Mouse (Mus musculus): ENCODE measurements around the gene Gsk3b.
A peak's percentile ranks its signal among the peaks of the same experiment; 100 is the strongest.
"Not testable (repeated sequence)": the region's sequence is repeated elsewhere in the genome, so short reads cannot be mapped to it uniquely, and the experiment has no call there.

The Gsk3b gene

GRCm38 (mm10) chr16:38105453-38105852, 16.7 kb downstream of the Gsk3b start:
- no peak for DNase-seq

DNA sequence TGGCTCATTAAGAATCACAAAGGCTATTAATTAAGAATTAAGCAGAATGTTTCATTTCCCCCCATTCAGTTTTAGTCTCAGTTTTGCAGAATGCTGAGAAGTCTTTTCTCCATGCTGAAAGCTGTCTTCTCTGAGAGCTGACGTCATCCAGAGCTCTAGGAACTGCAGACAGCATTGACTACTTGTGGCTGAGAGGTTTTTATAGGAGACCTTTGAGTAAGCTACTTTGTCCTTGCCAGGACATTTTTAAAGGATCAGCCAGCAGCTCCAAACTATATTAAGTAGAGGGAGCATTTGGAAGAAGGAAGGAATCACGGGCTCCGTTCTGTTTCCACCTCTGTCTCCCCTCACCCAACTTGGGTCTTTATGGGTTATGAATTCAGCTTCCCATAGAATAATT, 17.7 kb downstream of the Gsk3b start:
- DNase-seq = no peak

- no peak for DNase-seq
These were observed 21.2 kb downstream of the Gsk3b start for GRCm38 (mm10) chr16:38110001-38110400.

GRCm38 (mm10) chr16:38110575-38110974, 21.8 kb downstream of the Gsk3b start:
- no peak for DNase-seq

DNA sequence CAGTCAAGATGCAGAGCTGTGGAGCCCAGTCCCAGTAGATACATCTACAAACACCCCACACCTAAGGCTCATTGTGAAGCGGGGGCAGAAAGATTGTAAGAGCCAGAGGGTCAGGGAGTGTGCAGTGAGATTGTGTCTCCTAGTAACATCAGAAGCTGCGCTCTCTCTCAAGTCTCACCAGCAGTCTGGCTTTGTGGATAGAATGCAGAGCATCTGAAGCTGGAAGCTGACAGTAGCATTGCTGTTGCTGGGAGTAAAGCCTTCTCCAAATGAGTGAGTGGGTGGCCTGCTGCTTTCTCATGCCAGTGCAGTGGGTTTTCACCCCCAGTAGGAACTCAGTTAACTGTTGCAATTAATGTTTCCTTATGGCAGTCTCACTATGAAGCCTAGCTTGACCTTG, 25.3 kb downstream of the Gsk3b start:
- no peak for DNase-seq

- not testable (repeated sequence) for DNase-seq
These were observed 29.1 kb downstream of the Gsk3b start for GRCm38 (mm10) chr16:38117909-38118308.

GRCm38 (mm10) chr16:38118723-38119122, 29.9 kb downstream of the Gsk3b start:
- DNase-seq = no peak

DNA sequence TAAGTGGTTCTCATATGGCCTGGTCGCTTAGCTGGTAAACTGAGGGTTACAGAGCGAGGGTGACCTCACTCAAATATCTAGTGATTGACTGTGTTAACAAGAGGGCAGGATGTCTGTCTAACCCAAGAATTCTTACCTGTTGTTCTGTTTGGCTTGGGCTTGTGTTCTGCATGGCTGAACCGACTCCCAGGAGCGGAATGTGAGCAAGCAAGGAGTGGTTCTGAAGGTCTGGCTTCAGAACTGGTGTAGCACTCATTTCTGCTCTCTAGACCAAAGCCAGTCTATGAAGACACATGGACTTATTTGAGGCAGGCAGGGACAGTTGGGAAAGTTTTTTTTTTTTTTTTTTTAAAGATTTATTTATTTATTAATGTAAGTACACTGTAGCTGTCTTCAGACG, 30.5 kb downstream of the Gsk3b start:
- DNase-seq = no peak

DNA sequence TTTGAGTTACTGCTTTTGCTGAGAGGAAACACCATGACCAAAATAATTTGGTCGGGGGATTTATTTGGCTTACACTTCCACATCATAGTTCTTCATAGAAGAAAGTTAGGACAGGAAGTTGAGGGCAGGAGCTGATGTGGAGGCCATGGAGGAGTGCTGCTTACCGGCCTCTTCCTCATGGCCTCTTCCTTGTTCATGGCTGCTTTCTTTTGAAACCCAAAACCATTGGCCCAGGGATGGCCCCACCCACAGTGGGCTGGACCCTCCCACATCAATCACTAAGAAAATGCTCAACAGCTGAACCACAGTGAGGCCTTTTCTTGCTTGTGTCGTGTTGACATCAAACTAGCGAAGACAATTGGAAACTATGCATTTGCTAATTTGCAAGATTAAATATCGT, 40.4 kb downstream of the Gsk3b start:
- DNase-seq = no peak

GRCm38 (mm10) chr16:38131041-38131440, 42.2 kb downstream of the Gsk3b start:
- DNase-seq = no peak

DNA sequence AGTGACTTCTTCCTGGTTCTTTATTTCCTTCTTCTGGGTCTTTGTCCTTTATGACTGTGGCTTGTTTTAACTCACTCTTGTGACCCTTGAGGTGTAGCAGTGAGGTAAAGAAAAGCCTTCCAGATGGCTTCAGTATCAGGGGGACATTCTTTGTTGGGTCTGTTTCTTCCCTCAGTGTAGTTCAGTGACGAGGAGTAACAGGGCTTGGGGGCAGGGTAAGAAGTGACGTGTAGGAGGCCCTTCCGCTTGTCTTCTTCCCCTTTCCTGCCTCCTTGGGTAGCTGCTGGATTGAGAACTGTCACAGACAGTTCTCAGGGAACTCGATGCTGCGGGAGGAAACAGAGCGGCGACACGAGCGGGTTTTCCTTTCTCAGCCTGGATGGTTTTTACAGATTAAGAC, 43.0 kb downstream of the Gsk3b start:
- DNase-seq = peak; percentile 23 to 46

DNA sequence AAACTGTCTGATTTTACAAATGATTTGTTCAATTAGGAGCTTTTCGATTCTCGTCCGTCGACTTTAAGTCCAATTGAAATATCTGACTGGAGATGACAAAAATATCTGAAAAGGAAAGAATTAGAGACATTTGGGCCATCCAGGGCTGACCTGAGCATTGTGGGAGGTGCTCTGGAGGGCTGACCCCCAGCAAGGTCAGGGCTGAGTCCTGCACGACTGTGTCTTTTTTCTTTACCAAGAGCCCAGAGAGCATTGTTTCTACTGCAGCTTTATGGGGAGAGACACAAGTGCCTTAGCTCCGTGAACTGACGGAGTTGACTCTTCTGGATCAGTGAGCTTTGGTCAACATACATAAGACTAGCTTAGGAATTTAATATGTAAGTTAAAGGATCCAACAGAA, 43.4 kb downstream of the Gsk3b start:
- no peak for DNase-seq

DNA sequence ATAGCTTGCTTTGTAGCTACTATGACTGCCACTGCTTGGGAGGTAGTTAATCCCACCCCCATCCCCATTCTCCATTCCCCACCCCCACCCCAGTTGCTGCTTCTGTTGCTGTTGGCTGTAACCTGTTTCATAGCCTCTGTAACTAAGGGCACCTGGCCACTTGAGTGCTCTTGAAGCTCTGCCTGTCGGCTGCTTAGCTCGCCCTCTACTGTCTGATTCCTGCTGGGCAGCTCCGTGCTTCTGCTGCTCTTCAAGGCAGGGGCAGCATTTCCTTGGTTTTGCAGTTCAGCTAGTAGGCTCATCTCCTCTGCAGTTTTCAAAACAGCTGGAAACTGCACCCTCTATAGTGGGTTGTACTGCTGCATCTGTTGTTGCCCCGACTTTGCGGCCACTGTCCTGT, 48.5 kb downstream of the Gsk3b start:
- peak; percentile 31 to 36 for DNase-seq

GRCm38 (mm10) chr16:38144898-38145297, 56.1 kb downstream of the Gsk3b start:
- no peak for DNase-seq

- no peak for DNase-seq
These were observed 61.8 kb downstream of the Gsk3b start for GRCm38 (mm10) chr16:38150555-38150954.

DNA sequence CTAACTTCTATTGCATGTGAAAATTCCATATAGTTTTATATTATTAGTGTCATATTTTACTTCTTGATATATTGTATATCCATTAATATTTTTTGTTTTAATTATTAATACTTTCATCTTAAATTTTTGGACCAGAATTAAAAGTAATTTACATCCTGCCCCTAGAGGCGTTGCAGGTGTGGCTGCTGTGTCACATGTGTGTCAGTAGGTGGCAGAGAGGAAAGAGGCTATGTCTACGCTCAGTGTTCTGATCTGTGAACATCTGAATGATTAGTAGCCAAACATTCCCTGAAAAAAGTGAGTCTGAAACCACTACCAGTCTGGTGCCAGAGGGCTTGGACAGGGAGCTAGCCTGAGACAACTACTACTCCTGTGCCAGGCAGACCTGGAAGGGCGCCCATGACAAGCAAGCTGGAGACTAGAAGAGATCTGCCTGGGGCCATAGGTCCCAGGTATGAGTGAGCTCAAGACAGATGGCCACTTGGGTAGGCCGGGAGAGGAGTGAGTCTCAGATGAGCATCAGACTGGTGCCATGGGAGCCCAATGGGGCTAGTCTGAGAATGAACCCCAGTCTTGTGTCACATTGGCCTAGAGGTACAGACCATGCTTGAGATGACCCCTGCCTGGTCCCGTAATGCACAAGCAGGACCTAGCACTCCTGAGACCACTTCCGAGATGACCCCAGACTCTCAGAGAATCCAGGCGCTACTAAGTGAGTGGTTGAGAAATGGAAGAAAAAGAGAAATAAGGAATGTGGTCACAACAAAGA, 69.2 kb downstream of the Gsk3b start:
- DNase-seq = no peak

GRCm38 (mm10) chr16:38162019-38162418, 73.2 kb downstream of the Gsk3b start:
- DNase-seq = no peak

GRCm38 (mm10) chr16:38164811-38165591, 76.2 kb downstream of the Gsk3b start:
- no peak for DNase-seq

DNA sequence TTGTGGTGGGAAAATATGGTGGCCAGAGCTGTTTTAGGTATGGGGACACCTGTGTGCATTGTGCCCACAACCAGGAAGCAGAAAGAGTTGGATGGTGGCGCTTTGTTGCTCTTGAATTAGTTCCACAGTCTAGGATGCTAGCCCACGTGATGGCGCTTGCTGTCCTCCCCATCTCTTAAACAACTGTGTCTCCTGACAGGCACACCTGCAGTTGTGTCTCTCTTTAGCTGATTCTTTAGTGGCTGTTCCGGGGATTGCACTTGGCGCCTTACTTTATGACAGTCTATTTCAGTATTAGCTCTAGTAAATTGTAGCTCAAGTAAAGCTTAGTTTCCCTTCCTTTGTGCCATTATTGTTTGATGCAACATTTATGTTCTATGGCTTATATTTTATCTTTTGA, 80.2 kb downstream of the Gsk3b start:
- no peak for DNase-seq

DNA sequence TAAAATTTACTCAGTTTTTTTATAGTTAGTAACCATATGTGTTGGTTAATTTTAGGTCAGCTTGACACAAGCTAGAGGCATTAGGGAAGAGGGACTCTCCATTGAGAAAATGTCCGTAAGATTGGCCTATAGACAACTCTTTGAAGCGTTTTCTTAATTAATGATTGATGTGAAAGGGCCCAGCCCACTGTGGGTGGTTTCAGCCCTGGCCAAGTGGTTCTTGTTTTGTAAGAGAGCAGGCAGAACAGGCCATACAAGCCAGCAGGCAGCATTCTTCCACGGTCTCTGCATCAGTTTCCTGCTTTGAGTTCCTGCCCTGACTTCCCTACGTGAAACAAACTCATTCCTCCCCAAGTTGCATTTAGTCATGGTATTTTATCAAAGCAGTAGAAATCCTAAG, 90.3 kb downstream of the Gsk3b start:
- DNase-seq = no peak

DNA sequence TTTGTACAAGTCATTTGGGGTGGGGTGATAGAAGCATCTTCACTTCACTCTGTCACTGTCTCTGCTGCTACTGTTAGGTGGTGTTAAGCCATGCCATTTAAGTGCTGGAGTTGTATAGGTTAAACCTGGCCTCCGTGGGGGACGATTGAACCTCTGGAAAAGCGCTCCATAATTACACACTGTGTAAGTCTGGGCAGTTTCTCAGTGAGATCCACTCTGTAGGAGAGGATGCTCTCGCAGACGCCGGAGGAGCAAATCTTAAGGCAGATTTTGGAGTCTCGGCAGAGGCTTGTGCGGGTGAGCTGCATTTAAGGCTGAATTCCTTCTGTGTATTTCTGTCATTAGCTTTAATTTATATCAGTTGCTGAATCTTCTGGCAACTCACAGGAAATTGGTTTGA, 92.6 kb downstream of the Gsk3b start:
- DNase-seq = no peak

DNA sequence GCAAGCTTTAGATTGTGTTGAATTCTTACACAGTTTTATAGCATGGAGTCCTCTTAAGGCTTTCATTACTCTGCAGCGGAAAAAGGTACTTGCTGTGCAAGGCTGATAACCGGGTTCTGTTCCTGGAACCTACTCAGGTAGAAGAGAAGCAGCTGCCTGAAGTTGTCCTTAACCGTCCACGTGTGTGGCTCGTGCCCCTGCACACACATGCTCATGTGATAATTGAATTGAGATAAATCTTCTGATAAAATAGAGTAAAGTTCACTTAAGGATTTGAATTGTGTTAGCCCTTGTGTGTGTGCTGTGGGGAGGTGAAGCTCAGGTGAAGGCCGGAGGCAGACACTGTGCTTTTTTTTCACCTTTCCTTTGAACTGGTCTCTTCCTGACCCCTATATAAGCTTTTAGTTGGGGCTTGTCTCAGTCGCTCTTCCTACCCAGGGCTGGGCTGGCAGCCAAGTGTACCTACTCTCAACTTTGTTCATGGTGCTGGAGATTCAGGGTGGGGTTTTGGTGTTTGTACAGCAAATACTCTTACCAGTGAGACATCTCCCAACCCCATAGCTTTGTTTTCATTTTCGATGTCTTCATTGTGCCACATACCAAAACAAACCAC, 96.0 kb downstream of the Gsk3b start:
- DNase-seq = no peak

DNA sequence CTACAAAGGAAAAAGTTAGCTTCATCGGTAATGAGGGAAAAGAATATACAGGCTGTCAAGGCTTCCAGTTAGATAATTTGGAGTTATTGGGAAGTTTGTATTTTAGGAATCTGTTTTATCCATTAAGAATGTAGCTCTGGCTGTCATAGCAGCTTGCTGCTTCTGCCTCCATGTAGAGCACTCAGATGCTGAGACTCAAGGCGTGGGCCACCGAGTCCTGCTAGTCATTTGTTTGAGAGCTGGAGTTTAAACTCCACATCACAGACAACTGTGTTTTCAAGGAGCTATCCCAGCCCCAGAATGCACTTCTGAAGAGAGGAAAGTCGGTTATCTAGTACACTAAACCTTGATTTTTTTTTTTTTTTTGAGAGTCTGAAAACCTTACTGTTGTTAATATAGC, 101.2 kb downstream of the Gsk3b start:
- DNase-seq = no peak

DNA sequence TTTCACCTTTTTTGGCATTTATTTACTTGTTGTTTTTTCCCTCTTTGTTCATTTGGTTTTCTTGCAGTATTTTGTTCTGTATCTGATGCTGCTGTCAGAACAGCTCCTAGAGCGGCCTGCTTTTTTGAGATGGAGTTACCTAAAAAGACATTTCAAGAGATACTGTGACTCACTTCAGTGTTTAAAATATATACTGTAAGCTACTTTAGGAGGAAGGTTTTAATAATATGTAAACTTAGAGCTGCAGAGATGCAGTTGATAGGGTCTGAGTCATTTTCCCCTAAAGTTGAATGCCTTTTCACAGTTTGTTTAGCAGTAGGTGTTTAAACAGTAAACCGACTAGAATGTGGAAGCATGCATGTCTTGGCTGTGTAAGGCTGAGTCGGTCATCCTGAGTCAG, 101.7 kb downstream of the Gsk3b start:
- DNase-seq = no peak
